Mouse (Mus musculus): Measurements from ENCODE around the gene 4931406P16Rik.

- TF ChIP-seq CTCF (IDR thresholded peaks at IDR 0.05; ENCODE audit: borderline replicate concordance, control insufficient read depth, extremely low read depth, insufficient read depth, low read length, poor library complexity) (no peak), POLR2A (IDR thresholded peaks at IDR 0.05; ENCODE audit: control insufficient read depth, extremely low read depth, insufficient read depth, low read length, poor library complexity) (no peak)
Observed at GRCm38 (mm10) chr7:34216474-34216873, 96.9 kb downstream of the 4931406P16Rik start.

Measured in thymus, adult 2 months (tissue).